Mouse (Mus musculus) adrenal gland (tissue): ENCODE measurements around the gene Mgat2.
"Not testable (repeated sequence)": the region's sequence is repeated elsewhere in the genome, so short reads cannot be mapped to it uniquely, and the experiment has no call there.

Source experiments
- intact Hi-C: fragments of 180-260 bp; cut with DNase I; formaldehyde crosslinking; loops from one replicate; pipeline ENCODE4 v1.15.1; 2025
- long read RNA-seq, 2 experiments: library from polyadenylated mRNA; unstranded; transcript quantifications; one replicate each; pipeline ENCODE4 v2.0.0; 2020; ENCODE audit warnings: borderline replicate concordance in 1 of 2; ENCODE audit not compliant: insufficient replicate concordance in 1 of 2

Mgat2 gene
- long read RNA-seq, experiment 1, transcript Mgat2-201 (1 exons, 2,614 nt) = major isoform, 67 of 67 reads
- long read RNA-seq, experiment 1, partial matches to known transcripts = 0 of 67 reads
- long read RNA-seq, experiment 1, other reads (novel, unspliced or antisense) = 0 of 67 reads
- long read RNA-seq, experiment 2, transcript Mgat2-201 (1 exons, 2,614 nt) = major isoform, 70 of 70 reads
- long read RNA-seq, experiment 2, partial matches to known transcripts = 0 of 70 reads
- long read RNA-seq, experiment 2, other reads (novel, unspliced or antisense) = 0 of 70 reads

DNA sequence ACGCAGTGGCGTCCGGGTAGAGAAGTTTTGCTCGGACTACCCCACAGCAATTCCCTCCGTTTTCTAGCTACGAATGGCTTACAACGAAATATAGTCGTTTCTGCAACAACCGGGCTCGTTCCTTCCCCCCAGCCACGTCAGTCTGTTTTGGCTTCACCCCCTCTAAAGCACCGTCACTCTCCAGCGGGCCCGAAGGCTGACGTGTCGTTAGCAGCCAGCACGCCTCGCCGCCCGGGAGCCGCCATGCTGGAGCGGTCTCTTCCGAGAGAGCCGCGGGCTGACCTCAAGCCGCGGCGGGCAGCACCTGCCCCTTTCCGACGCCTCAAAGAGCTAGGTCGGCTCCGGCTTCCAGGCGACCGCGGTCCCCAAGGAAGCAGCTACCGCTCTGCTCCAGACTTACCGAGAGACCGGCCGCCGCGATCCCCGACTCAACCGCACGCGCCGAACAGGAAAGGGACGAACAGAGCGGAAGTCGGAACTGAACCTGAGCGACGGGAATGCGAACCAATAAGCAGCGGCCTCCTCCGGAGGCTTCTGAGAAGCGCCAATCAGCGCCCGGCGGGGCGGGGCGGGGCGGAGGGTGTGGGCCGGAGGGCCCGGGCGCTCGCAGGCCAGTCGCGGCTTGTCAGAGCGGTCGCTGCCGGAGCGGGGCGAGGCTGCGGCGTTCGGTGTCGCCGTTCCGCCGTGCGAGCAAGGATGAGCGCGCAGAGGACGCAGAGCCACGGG, at the start of gene Mgat2, which contains the start of gene Rpl36al:
Gene Mgat2, plus strand, starts transcription at position 575 of the 726 bp plus-strand sequence.
Gene Rpl36al, minus strand, starts transcription at position 501 of the 726 bp plus-strand sequence.
- intact Hi-C loops = no loop called here

DNA sequence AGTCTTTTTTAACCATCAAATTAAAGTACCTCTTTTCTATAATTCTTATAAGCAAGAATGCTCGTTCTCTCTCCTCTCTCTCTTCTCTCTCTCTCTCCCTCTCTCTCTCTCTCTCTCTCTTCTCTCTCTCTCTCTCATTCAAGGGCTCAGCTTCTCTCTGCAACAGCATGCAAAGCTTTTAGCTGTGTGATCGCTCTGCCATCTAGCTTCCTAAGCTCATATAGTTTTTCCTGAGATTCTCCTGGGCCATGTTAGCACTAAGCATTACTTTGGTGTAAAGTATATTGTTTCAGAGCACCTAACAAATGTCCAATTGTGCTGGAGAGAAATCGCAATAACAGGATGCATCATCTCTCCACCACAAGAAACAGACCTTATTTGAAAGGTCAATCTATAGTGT, 44.8 kb upstream of the Mgat2 start:
- intact Hi-C loops = no loop called here

DNA sequence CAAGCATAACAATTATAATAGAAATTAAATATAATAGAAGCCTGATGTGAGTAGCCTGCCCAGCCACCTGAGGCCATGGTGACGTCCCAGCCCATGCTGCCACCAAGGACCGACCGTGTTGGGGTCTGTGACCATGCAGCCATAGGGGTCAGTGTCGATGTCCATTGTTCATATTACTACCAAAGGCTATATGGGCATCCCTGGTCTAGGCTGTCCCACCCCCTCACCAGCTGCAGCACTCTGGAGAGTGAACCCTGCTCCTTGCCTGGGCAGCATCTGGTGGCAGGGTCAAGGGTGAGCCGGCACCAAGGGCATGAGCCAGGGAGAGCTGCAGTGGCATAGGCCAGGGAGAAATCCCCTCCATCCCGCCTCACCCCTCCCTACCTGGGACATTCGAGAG, 44.1 kb upstream of the Mgat2 start:
- intact Hi-C loops = no loop called here

DNA sequence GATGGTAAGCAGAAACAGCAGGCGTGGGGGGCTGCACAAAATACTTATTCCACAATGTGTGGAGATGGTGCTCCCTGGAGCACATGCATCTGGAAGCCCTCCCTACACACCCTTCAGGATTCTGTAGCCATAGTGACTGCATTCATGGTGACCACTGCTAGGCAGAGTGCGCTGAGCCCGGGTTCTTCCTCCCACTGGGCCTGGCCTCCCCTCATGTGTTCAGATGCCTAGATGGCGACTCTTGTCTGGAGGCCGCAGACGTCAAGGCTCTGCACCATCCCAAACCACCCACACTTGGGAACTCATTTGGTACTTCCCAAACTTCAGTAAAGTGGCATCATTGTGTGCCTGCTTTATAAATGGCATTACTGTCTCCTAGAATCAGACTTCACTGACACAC, 40.5 kb upstream of the Mgat2 start:
- intact Hi-C loops = no loop called here

DNA sequence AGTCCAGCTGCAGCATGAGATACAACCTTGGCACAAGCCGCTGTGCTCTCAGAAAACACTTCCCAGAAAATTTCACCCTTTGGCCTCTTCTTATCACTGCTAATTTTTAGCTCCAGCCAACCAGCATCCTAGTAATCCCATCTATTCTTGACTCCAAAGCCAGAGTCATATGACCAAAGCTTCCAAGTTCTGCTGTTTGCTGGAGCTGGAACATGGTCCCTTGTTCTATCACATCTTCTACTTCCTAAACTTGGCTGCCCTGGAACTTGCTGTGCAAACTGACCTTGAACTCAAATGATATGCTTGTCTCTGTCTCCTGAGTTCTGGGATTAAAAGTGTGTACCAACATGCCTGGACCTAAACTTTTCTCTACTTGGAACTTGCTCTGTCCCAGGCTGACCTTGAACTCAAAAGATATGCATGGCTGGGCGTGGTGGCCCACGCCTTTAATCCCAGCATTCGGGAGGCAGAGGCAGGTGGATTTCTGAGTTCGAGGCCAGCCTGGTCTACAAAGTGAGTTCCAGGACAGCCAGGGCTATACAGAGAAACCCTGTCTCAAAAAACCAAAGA, 36.7 kb upstream of the Mgat2 start:
- intact Hi-C loops = no loop called here

DNA sequence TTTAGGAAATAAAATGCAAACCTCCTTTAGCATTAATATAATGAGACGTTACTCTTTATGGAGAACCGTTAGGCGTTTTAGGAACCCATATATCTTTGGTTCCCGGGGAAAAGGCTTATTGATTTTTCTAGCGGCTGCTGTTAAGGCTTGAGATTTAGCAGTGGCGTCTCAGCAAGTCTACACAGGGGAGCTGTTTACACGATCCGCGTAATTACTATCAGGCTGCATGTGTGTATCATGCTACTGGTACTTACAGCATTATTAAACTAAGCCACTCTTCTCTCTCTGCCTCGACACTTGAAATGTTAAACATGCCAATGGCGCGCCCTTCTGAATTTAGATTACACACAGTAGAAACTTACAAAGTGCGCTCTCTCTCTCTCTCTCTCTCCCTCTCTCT, 33.9 kb upstream of the Mgat2 start:
- intact Hi-C loops = no loop called here

DNA sequence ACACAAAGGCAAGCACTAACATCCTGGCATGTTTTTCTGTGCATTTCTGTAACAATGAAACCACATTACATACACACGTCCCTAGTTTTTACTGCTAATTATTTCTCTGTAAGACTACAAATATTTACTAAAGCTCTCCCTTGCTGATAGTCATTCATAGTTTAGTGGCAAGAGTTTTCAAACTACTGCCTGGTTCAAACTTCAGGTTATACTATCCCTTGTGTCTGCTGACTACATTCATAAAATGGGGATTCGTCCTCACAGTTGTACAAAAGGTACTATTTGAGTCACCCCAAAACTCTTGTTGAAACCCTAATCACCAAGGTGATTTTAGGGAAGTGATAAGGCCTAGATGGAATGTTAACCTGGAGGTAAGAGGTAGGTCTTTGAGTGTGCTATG, 28.0 kb upstream of the Mgat2 start:
- intact Hi-C loops = no loop called here

DNA sequence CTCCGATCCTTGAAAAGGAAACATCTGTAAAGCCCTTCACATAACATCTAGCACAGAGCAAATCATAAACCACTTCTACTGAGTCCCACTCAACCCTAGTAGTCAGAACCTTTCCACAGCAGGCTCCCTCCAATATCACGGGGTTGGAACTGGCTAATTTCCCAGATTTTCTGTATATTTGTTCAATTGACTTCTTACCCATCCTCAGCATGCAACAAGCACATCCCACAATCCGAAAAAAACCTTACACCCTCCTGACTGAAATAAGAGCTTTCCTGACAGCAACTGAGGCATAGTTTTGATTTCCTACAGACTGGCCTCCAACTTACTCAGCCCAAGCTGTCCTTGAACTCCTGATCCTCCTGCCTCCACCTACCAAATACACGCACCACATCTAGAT, 27.5 kb upstream of the Mgat2 start:
- intact Hi-C loops = no loop called here

DNA sequence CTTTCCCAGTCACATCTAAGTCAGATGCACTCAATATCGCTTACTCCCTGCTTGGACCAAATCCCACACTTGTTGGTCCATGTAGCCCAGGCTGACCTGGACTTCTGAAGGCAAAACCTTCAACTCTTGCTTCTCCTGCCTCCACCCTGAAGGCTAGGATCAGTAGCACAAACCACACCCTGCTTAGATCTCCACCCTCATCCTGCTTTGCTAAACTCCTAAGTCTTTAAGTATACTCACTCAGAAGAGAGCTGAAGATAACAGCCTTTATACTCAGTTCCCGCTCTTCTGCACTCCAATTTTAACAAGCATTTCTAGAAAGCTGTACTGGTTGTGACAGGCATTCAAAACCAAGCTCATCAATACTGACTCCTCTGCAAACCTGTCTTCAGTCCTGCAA, 26.9 kb upstream of the Mgat2 start:
- intact Hi-C loops = no loop called here

DNA sequence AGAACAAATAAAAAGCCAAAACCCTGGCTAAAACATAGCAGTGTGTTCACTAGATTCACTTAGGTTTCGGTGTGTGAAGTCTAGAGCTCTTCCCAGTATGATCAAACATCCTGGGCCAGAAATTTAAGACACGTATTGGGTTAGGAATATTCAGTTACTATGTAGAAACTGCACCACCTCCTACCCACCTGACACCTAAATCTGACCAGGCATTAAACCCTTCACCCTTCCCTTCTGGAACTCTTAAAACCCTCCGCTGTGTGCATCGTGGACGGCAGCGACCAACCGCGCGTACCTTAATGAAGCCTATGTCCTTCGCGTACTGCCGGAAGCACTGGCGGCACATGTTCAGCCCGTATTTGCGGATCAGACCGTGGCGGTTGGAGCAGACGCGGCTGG, 25.6 kb upstream of the Mgat2 start:
- intact Hi-C loops = no loop called here

DNA sequence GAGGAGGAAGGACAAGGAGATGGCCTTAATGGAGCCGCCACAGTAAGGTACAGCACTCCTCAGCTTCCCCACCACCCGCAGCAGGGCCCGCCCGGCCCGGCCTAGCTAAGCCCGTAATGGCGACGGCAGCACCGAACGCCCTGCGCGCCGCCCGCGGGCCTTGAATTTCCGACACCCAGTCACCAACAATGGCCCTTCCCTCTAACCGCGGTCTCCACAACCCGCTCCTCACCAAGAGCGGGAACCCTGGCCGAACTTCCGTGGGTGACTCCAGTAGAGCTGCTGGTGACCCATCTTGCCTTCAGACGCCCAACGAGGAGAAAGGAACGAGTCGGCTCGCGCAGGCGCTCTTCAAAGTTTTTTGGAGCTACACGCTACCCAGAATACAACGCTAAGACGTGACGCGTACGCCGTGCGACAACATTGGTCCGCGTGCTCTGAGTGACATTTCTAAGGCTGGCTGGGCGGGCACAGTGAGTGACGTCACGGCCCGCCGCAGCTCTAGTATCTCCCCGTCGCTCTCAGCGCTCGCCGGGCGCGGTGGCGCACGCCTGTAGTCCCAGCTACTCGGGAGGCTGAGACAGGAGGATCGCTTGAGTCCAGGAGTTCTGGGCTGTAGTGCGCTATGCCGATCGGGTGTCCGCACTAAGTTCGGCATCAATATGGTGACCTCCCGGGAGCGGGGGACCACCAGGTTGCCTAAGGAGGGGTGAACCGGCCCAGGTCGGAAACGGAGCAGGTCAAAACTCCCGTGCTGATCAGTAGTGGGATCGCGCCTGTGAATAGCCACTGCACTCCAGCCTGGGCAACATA, 25.0 kb upstream of the Mgat2 start, which contains the start of gene Rps29:
Gene Rps29, minus strand, starts transcription at position 422 of the 813 bp plus-strand sequence.
- intact Hi-C loops = not testable (repeated sequence)

DNA sequence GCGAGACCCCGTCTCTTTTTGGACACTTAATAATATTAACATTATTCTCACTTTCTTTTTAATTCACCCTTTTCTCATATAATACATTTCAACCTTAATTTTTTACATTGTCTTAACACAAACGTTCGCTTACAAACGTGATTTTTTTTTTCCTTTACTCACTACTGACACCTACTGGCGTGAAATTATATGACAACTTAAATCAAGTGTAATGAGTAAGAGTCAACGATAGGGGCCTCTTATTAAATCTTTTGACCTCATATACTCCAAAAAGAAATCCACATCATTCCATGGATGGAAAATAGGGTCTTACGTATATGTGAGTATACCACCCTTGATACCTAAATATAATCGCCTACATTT, 24.4 kb upstream of the Mgat2 start:
- intact Hi-C loops = no loop called here

DNA sequence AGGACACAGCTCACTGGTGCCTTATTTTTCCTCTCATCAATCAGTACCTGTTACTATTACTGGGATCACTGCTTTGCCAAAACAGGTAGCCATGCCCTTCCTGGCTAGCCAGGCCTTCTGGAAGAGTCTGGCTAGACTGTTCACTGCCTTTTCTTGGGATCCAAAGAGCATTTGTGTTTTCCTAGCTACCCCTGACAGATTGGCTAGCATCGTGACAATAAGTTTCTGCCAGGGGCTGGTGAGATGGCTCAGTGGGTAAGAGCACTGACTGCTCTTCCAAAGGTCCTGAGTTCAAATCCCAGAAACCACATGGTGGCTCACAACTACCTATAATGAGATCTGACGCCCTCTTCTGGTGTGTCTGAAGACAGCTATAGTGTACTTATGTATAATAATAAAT, 23.3 kb upstream of the Mgat2 start:
- intact Hi-C loops = not testable (repeated sequence)

DNA sequence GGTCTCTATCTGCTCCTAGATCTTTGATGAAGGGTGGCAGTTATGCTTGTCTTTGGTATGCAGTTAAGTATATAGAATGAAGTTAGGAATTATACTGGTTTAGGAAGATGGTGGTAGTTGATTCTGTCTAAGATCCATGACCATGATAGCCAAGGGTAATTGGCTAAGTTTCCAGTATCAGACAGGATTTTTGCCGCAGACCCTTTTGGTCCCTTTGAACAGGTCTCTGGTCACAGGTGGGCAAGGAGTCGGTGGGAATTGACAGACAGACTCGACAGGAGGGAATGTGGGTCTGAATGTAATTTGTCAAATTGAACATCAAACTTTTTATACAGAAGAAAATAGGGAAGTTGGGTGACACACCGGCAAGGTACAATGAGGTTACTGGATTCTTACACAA, 20.4 kb upstream of the Mgat2 start:
- intact Hi-C loops = not testable (repeated sequence)

DNA sequence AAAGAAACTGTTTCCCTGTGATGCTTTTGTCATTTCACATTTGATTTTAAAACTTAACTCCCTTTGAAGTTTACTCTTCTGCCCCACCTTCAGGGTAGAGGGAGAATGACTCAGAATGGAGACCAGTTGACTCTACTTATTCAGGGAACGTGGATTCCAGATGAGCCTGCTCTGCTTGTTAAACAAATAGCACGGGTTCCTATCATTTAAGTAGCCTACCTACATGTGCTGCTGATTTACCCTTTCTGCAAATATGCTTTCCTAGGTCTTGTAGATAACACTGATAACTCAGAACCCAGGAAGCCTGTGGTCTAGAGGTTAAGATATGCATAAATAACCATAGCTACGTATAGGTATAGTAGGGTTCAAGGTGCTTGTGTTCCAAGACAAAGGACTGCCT, 19.1 kb upstream of the Mgat2 start:
- intact Hi-C loops = no loop called here

DNA sequence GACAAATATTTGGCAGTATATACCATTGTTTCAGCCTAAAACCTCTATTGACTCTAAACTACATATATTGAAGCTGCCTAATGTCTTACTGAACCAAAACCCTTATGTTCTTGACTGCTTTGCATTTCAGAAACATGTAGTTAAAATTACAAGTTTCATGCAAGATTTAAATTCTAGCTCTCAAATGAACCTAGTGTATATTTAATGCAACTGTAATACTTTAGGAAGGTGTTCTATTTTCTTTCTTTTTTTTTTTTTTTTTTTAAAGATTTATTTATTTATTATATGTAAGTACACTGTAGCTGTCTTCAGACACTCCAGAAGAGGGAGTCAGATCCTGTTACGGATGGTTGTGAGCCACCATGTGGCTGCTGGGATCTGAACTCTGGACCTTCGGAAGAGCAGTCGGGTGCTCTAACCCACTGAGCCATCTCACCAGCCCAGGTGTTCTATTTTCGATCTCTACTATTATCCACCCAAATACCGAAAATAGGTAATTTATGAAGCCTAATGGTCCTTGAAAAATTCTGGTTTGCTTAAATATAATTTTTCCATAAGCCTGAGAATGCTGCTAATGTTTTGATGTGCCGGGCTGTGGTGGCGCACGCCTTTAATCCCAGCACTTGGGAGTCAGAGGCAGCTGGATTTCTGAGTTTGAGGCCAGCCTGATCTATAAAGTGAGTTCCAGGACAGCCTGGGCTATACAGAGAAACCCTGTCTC, 16.9 kb upstream of the Mgat2 start:
- intact Hi-C loops = not testable (repeated sequence)

DNA sequence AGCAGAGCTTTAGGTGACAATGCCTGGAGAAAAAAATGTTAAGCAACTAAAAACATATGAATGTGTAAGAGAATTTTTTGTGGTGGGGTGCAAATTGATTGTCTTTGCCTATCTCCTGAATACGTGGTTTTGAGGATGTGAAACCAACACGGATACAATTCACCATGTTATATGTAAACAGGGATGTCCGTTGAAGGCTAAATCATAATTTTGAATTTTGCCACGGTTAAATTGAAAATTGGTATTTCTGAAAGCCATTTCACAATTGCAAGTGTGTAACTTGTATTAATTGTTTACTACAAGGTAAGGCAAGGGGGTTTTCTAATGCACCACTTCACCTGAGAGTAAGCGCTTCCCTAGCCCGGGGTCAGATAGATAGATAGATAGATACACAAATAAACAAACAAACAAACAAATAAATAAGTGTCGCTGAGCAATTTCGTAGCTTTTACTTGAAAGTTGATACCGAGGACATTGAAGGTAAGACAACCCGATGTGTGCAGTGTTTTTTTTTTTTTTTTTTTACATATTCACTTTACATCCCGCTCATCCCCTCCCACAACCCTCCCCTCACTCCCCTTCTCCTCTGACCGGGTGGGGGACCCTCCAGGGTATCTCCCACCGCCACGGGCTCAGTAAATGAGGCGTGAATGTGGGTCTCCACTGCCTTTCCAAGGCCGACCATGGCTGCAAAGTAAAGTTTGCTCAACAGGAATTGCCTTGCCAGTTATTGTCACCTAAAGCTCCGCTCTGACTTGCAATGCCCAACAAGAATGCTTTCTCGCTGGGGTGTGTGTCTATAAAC, 16.1 kb upstream of the Mgat2 start:
- intact Hi-C loops = no loop called here

DNA sequence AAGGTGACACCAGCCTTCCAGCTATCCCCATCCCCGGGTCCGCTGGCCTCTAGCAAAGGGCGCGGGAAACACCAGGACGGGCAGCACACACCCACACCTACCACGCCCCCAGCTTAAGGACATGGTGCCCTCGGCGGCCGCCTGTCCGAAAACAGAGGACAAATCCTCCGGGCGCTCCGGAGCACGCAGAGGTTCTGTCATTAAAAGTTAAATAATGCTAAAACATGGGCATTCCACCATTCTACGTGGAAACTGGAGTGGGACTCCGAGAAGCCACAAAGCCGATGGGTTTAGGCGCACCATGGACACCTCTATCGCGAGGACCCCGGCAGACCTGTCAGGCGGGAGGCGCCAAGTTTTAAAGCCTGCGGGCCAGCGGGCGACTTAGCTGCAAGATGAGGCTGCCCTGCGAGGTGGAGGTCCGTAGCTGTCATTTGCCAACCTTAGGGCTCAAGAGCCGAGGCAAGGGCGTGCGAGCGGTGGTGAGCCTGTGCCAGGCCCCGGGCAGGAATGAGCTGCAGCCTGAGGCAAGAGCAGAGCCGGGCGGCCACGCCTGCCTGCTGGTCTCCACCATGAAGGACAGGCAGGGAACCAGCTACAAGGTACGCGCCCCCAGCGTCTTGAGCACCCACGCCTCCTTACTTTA, 15.4 kb upstream of the Mgat2 start, which contains the start of gene Lrr1:
Gene Lrr1, plus strand, starts transcription at position 354 of the 646 bp plus-strand sequence.
- intact Hi-C loops = no loop called here

DNA sequence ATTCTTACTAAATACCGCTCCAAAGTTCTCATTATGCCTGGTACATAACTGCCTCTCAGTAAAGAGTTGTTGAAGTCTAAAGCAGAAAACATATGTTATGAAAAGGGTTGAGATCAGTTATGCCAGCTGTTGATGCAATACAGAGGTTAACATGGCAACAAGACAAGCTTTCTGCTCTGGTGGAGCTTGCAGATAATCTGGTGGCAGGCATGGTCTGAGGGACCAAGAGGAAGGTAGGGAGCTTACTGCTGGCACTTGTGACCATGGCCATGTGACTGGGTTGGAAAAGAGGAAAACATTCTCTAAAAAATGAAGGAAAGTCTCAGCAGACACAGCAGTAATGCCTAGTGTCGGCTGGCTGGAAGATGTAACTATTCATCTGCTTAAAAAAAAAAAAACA, 12.7 kb upstream of the Mgat2 start:
- intact Hi-C loops = no loop called here

DNA sequence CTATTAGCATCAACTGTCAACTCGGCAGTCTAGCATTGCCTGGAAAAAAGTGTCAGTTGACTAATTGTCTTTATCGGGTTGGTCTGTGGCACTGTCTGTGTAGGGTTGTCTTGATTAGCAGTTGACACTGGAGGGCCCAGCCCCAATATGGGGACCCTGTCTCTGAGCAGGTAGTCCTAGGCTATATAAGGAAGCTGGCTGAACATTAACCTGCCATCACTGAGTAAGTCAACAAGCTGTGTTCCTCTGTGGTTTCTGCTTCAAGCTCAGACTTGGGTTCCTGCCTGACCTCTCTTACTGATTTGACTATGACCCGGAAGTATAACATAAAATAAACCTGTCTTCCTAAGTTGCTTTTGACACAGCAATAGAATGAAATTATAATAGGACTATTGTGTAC, 8.0 kb upstream of the Mgat2 start:
- intact Hi-C loops = no loop called here
